Mouse (Mus musculus) thymus, adult 2 months (tissue): ENCODE measurements around the gene Ccdc70. TPM values are rescaled to one million over a fixed set of nuclear protein-coding genes. Genes with fewer than 3 reads are reported as not detected.

Experiments
- DNase-seq: peaks from one replicate; pipeline ENCODE4 v3.0.0; 2021
- H3K27ac ChIP-seq: fragments of 200-500 bp; 2 replicates; pipeline ENCODE4 v1.5.1; 2012; ENCODE audit warnings: low read length, control low read depth; ENCODE audit not compliant: control insufficient read depth, insufficient read depth
- H3K27me3 ChIP-seq: fragments of 200-500 bp; 2 replicates; pipeline ENCODE4 v1.6.1; 2012; ENCODE audit warnings: mild to moderate bottlenecking, low read length, moderate library complexity, mixed read lengths; ENCODE audit not compliant: control insufficient read depth, insufficient read depth
- H3K36me3 ChIP-seq: fragments of 200-500 bp; 2 replicates; pipeline ENCODE4 v1.6.1; 2012; ENCODE audit warnings: mild to moderate bottlenecking, low read length, moderate library complexity; ENCODE audit not compliant: control insufficient read depth, insufficient read depth
- H3K4me1 ChIP-seq: fragments of 200-500 bp; replicated peaks from 2 replicates; pipeline ENCODE4 v1.6.1; 2012; ENCODE audit warnings: low read length; ENCODE audit not compliant: control insufficient read depth, insufficient read depth
- H3K4me3 ChIP-seq: fragments of 200-500 bp; 2 replicates; pipeline ENCODE4 v1.5.1; 2012; ENCODE audit warnings: mild to moderate bottlenecking, low read length, control low read depth, moderate library complexity; ENCODE audit not compliant: control insufficient read depth, insufficient read depth
- CTCF ChIP-seq: fragments of 200-500 bp; IDR thresholded peaks from 2 replicates; pipeline ENCODE4 v1.5.1; 2012; ENCODE audit warnings: mild to moderate bottlenecking, control low read depth, low read length, moderate library complexity, borderline replicate concordance; ENCODE audit not compliant: control insufficient read depth, poor library complexity, insufficient read depth; ENCODE audit errors: extremely low read depth
- POLR2A ChIP-seq: fragments of 200-500 bp; IDR thresholded peaks from 2 replicates; pipeline ENCODE4 v1.6.1; 2012; ENCODE audit warnings: mild to moderate bottlenecking, low read length, control low read depth, moderate library complexity; ENCODE audit not compliant: control insufficient read depth, poor library complexity, insufficient read depth; ENCODE audit errors: extremely low read depth
- WGBS: fragments of 180-500 bp; shearing (Covaris S2); methylation state at CpG from one replicate; pipeline ENCODE4 v1.1.7; 2018; 5-methylcytosine and 5-hydroxymethylcytosine counted together
- polyA plus RNA-seq: library from polyadenylated mRNA; depleted of rRNA; stranded (reverse); fragments of >200 nt; gene quantifications from 2 replicates; pipeline ENCODE4 v1.2.3, GENCODE M21; 2012; rRNA removed

Ccdc70 gene
- polyA plus RNA-seq, 1 experiment: not detected

DNA sequence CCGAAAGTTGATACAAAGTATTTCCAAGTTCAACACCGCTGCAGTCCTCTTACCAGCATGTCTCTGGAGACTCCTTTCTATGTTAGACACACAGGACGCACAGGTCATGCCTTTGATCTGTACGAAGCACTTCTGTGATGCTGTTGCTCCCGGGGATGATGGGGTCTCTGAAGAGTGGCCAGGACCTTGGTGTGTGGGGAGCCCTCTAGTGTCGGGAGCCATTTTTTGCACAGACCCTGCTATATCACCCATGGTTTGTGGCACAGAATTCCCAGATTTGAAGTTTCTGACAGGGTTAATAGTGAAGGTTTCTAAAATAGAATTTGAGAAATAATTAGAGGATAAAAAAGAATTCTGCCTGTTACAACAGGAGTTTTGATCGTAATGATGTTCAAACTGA, 52.7 kb downstream of the Ccdc70 start:
- TF ChIP-seq POLR2A (no peak), CTCF (no peak)
- no peak for DNase-seq
- 51% methylated on average over 7 of the region's 7 CpGs for WGBS

More for the DNA sequence above, 52.7 kb downstream of the Ccdc70 start:
- no peak overlapping the region for H3K27ac ChIP-seq
- H3K27me3 ChIP-seq: no peaks in the 10 kb centered on the region
- H3K4me1 ChIP-seq: no peaks in the 10 kb centered on the region
- no peak overlapping the region for H3K4me3 ChIP-seq
- no peaks in the 10 kb centered on the region for H3K36me3 ChIP-seq

Other genes starting within 250 kb of the Ccdc70 start
- 0.50 and 0.77 TPM in 2 replicates for gene Defa24, start 235.3 kb upstream of the Ccdc70 start, polyA plus RNA-seq
- gene Defb50, start 146.2 kb upstream of the Ccdc70 start, polyA plus RNA-seq: not detected in 2 replicates
- not detected in 2 replicates for gene Defb2, start 129.8 kb upstream of the Ccdc70 start, polyA plus RNA-seq
- gene Defb10, start 110.9 kb upstream of the Ccdc70 start, polyA plus RNA-seq: not detected in 2 replicates
- gene Defb9, start 84.4 kb upstream of the Ccdc70 start, polyA plus RNA-seq: not detected in 2 replicates
- not detected in 2 replicates for gene Defb11, start 63.4 kb upstream of the Ccdc70 start, polyA plus RNA-seq
- gene Defb15, start 37.1 kb upstream of the Ccdc70 start, polyA plus RNA-seq: not detected in 2 replicates
- gene Defb35, start 31.4 kb upstream of the Ccdc70 start, polyA plus RNA-seq: not detected in 2 replicates
- gene Defb13, start 23.0 kb upstream of the Ccdc70 start, polyA plus RNA-seq: not detected in 2 replicates
- not detected in 2 replicates for gene Fam90a1a, start 11.1 kb upstream of the Ccdc70 start, polyA plus RNA-seq
- gene Atp7b, start 90.5 kb downstream of the Ccdc70 start, polyA plus RNA-seq: 1.5 and 1.8 TPM in 2 replicates
- 3.7 and 4.0 TPM in 2 replicates for gene Alg11, start 90.9 kb downstream of the Ccdc70 start, polyA plus RNA-seq
- 0.06 and 0.11 TPM in 2 replicates for gene Nek5, start 155.3 kb downstream of the Ccdc70 start, polyA plus RNA-seq
- gene Nek3, start 196.7 kb downstream of the Ccdc70 start, polyA plus RNA-seq: 1.2 and 1.8 TPM in 2 replicates
- 11.7 and 13.6 TPM in 2 replicates for gene Ckap2, start 216.0 kb downstream of the Ccdc70 start, polyA plus RNA-seq
- 14.6 and 16.9 TPM in 2 replicates for gene Vps36, start 223.0 kb downstream of the Ccdc70 start, polyA plus RNA-seq